Mouse (Mus musculus): ENCODE measurements at regions not wholly inside any gene's neighbourhood (a gene's known extent, or its start where the extent isn't known, plus 50 kb on each side); places are given as distances from the start of the nearest gene placed in this dataset.

GRCm38 (mm10) chr2:117868857-117869256 is 242.8 kb upstream of the Thbs1 start:
- H3K36me3 ChIP-seq (replicated peaks) = no peaks in the 10 kb centered on the region
- TF ChIP-seq GATA2 (IDR thresholded peaks at IDR 0.05; ENCODE audit: borderline replicate concordance, low read depth, low read length) (no peak), POLR2AphosphoS5 (IDR thresholded peaks at IDR 0.05; ENCODE audit: insufficient replicate concordance, low read depth, low read length) (no peak), CTCF (IDR thresholded peaks at IDR 0.05; ENCODE audit: low read depth, low read length) (no peak), GATA1 (IDR thresholded peaks at IDR 0.05; ENCODE audit: borderline replicate concordance, low read length) (no peak), TAL1 (conservative IDR thresholded peaks at IDR 0.05; ENCODE audit: low read depth, low read length) (no peak)
- no peaks in the 10 kb centered on the region for H3K27me3 ChIP-seq (ENCODE audit: insufficient read depth, low read length)
- DNase-seq (ENCODE audit: low spot score) (no peak), ATAC-seq (ENCODE audit: extremely low read depth, insufficient number of reproducible peaks, low FRiP score, poor library complexity, severe bottlenecking) (no peak)
- peaks cover 28% of the 10 kb centered on the region for H3K9me3 ChIP-seq (replicated peaks)
- H3K4me1 ChIP-seq (ENCODE audit: insufficient read depth, low read depth, low read length) = no peaks in the 10 kb centered on the region
- H3K4me3 ChIP-seq (ENCODE audit: low read depth, low read length) = no peak overlapping the region

- Histone ChIP-seq H3K36me3 (replicated peaks) (no peaks in the 10 kb centered on the region), H3K9me3 (replicated peaks) (peaks cover 33% of the 10 kb centered on the region), H3K27me3 (ENCODE audit: insufficient read depth, low read length) (no peaks in the 10 kb centered on the region), H3K4me1 (ENCODE audit: insufficient read depth, low read depth, low read length) (no peaks in the 10 kb centered on the region), H3K4me3 (ENCODE audit: low read depth, low read length) (no peak overlapping the region)
- TF ChIP-seq GATA1 (IDR thresholded peaks at IDR 0.05; ENCODE audit: borderline replicate concordance, low read length) (no peak), CTCF (IDR thresholded peaks at IDR 0.05; ENCODE audit: low read depth, low read length) (no peak), POLR2AphosphoS5 (IDR thresholded peaks at IDR 0.05; ENCODE audit: insufficient replicate concordance, low read depth, low read length) (no peak), GATA2 (IDR thresholded peaks at IDR 0.05; ENCODE audit: borderline replicate concordance, low read depth, low read length) (no peak), TAL1 (conservative IDR thresholded peaks at IDR 0.05; ENCODE audit: low read depth, low read length) (no peak)
- ATAC-seq (ENCODE audit: extremely low read depth, insufficient number of reproducible peaks, low FRiP score, poor library complexity, severe bottlenecking) (no peak), DNase-seq (ENCODE audit: low spot score) (no peak)
Observed at GRCm38 (mm10) chr2:117871507-117872282, 240.0 kb upstream of the Thbs1 start.

DNA sequence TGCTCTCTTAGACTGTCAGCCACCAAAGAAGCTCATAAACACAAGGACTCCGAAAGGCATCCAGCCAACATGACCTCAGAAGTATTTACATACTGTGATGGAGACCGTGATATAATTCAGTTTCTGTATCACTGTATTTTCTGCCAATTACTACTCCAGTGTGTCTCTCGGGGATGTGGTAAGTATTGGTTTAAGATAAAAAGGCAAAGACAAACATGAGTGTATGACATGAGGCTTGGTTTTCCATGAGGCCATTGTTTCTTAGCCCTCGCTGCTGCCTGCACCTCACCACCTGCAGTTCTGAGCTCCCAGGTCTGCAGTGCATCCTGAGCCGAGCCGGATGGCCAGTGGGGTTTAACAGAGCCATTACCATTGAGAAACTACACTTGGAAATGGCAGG is 233.9 kb upstream of the Thbs1 start:
- Histone ChIP-seq H3K4me1 (ENCODE audit: insufficient read depth, low read depth, low read length) (no peaks in the 10 kb centered on the region), H3K27me3 (ENCODE audit: insufficient read depth, low read length) (no peaks in the 10 kb centered on the region), H3K36me3 (replicated peaks) (no peaks in the 10 kb centered on the region), H3K9me3 (replicated peaks) (peaks cover 21% of the 10 kb centered on the region), H3K4me3 (ENCODE audit: low read depth, low read length) (no peak overlapping the region)
- TF ChIP-seq POLR2AphosphoS5 (IDR thresholded peaks at IDR 0.05; ENCODE audit: insufficient replicate concordance, low read depth, low read length) = no peak
- no peak for TF ChIP-seq GATA2 (IDR thresholded peaks at IDR 0.05; ENCODE audit: borderline replicate concordance, low read depth, low read length)
- TF ChIP-seq GATA1 (IDR thresholded peaks at IDR 0.05; ENCODE audit: borderline replicate concordance, low read length) = no peak
- TF ChIP-seq TAL1 (conservative IDR thresholded peaks at IDR 0.05; ENCODE audit: low read depth, low read length) = no peak
- ATAC-seq (ENCODE audit: extremely low read depth, insufficient number of reproducible peaks, low FRiP score, poor library complexity, severe bottlenecking) (no peak), DNase-seq (ENCODE audit: low spot score) (no peak)

DNA sequence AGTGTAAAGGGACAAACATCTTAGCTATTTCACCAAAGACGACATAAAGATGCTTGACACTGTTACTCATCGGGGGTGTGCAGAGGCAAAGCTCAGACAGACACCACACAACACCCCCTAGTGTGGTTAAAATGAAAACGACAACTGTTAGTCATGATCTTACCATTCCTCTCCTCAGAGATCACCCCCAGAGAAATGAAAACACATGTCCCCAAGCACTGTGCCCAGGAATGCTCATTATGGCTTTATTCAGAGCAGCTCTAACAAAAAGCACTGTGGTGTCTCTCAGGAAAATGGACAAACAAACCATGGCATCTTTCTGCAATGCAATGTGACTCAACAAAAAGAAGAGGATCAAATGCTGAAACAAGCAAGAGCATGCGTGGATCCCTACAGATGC is 229.5 kb upstream of the Thbs1 start:
- ATAC-seq (ENCODE audit: extremely low read depth, insufficient number of reproducible peaks, low FRiP score, poor library complexity, severe bottlenecking) = no peak
- no peak for DNase-seq (ENCODE audit: low spot score)
- no peaks in the 10 kb centered on the region for H3K27me3 ChIP-seq (ENCODE audit: insufficient read depth, low read length)
- H3K4me3 ChIP-seq (ENCODE audit: low read depth, low read length) = no peak overlapping the region
- no peaks in the 10 kb centered on the region for H3K4me1 ChIP-seq (ENCODE audit: insufficient read depth, low read depth, low read length)
- no peaks in the 10 kb centered on the region for H3K36me3 ChIP-seq (replicated peaks)
- no peak for TF ChIP-seq CTCF (IDR thresholded peaks at IDR 0.05; ENCODE audit: low read depth, low read length)
- no peak for TF ChIP-seq TAL1 (conservative IDR thresholded peaks at IDR 0.05; ENCODE audit: low read depth, low read length)
- no peak for TF ChIP-seq POLR2AphosphoS5 (IDR thresholded peaks at IDR 0.05; ENCODE audit: insufficient replicate concordance, low read depth, low read length)
- no peak for TF ChIP-seq GATA2 (IDR thresholded peaks at IDR 0.05; ENCODE audit: borderline replicate concordance, low read depth, low read length)
- no peak for TF ChIP-seq GATA1 (IDR thresholded peaks at IDR 0.05; ENCODE audit: borderline replicate concordance, low read length)
- peaks cover 24% of the 10 kb centered on the region for H3K9me3 ChIP-seq (replicated peaks)

DNA sequence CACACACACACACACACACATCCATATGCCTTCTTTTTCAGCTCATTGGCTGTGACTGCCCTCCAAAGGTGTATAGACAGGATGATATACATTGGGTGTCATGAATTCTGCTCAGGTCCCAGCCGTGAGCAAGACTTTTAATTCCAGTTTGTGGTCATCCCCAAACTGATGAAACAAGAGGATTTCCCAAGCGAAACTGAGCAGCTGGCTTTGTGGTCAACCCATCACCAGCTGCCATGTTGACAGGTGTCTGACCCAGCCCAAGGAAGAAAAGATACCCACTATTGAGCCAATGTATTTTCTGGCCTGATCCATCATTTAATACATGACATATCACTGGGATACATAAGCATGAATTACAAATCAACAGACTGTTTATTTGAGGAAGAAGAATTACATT is 228.8 kb upstream of the Thbs1 start:
- DNase-seq (ENCODE audit: low spot score) = no peak
- ATAC-seq (ENCODE audit: extremely low read depth, insufficient number of reproducible peaks, low FRiP score, poor library complexity, severe bottlenecking) = no peak

GRCm38 (mm10) chr2:117886516-117886915 is 225.2 kb upstream of the Thbs1 start:
- H3K4me3 ChIP-seq (ENCODE audit: low read depth, low read length) = no peak overlapping the region
- TF ChIP-seq GATA1 (IDR thresholded peaks at IDR 0.05; ENCODE audit: borderline replicate concordance, low read length) (no peak), POLR2AphosphoS5 (IDR thresholded peaks at IDR 0.05; ENCODE audit: insufficient replicate concordance, low read depth, low read length) (no peak), TAL1 (conservative IDR thresholded peaks at IDR 0.05; ENCODE audit: low read depth, low read length) (no peak), GATA2 (IDR thresholded peaks at IDR 0.05; ENCODE audit: borderline replicate concordance, low read depth, low read length) (no peak), CTCF (IDR thresholded peaks at IDR 0.05; ENCODE audit: low read depth, low read length) (no peak)
- H3K9me3 ChIP-seq (replicated peaks) = peaks cover 15% of the 10 kb centered on the region
- H3K27me3 ChIP-seq (ENCODE audit: insufficient read depth, low read length) = no peaks in the 10 kb centered on the region
- DNase-seq (ENCODE audit: low spot score) (no peak), ATAC-seq (ENCODE audit: extremely low read depth, insufficient number of reproducible peaks, low FRiP score, poor library complexity, severe bottlenecking) (no peak)
- no peaks in the 10 kb centered on the region for H3K36me3 ChIP-seq (replicated peaks)
- H3K4me1 ChIP-seq (ENCODE audit: insufficient read depth, low read depth, low read length) = no peaks in the 10 kb centered on the region

More for the DNA sequence above, 228.8 kb upstream of the Thbs1 start:
- Histone ChIP-seq H3K4me3 (ENCODE audit: low read depth, low read length) (no peak overlapping the region), H3K4me1 (ENCODE audit: insufficient read depth, low read depth, low read length) (no peaks in the 10 kb centered on the region), H3K9me3 (replicated peaks) (peaks cover 22% of the 10 kb centered on the region), H3K36me3 (replicated peaks) (no peaks in the 10 kb centered on the region), H3K27me3 (ENCODE audit: insufficient read depth, low read length) (no peaks in the 10 kb centered on the region)
- TF ChIP-seq POLR2AphosphoS5 (IDR thresholded peaks at IDR 0.05; ENCODE audit: insufficient replicate concordance, low read depth, low read length) (no peak), GATA1 (IDR thresholded peaks at IDR 0.05; ENCODE audit: borderline replicate concordance, low read length) (no peak), TAL1 (conservative IDR thresholded peaks at IDR 0.05; ENCODE audit: low read depth, low read length) (no peak), GATA2 (IDR thresholded peaks at IDR 0.05; ENCODE audit: borderline replicate concordance, low read depth, low read length) (no peak), CTCF (IDR thresholded peaks at IDR 0.05; ENCODE audit: low read depth, low read length) (no peak)

Measured in G1E (cell line).